Mouse (Mus musculus) ES-Bruce4 (cell line): Measurements from ENCODE around the gene Calr3. TPM values are rescaled to one million over a fixed set of nuclear protein-coding genes. Genes with fewer than 3 reads are reported as not detected.

Source experiments
- H3K27ac ChIP-seq: 2 replicates; pipeline ENCODE4 v1.5.1; 2012; ENCODE audit warnings: low read length, inconsistent platforms; ENCODE audit not compliant: insufficient read depth
- H3K27me3 ChIP-seq: 2 replicates; pipeline ENCODE4 v1.6.1; 2012; ENCODE audit warnings: mild to moderate bottlenecking, low read length, inconsistent platforms; ENCODE audit not compliant: control insufficient read depth, poor library complexity, insufficient read depth, severe bottlenecking
- H3K36me3 ChIP-seq: 2 replicates; pipeline ENCODE4 v1.6.1; 2012; ENCODE audit warnings: inconsistent platforms, mild to moderate bottlenecking, low read length, moderate library complexity; ENCODE audit not compliant: control insufficient read depth, poor library complexity, insufficient read depth, severe bottlenecking
- H3K4me1 ChIP-seq: one replicate; pipeline ENCODE4 v1.8.1; 2011; ENCODE audit warnings: low read length; ENCODE audit not compliant: control insufficient read depth, insufficient read depth
- H3K4me3 ChIP-seq: 2 replicates; pipeline ENCODE4 v1.5.1; 2011; ENCODE audit warnings: low read depth, mild to moderate bottlenecking, low read length
- H3K9ac ChIP-seq: 2 replicates; pipeline ENCODE4 v1.6.1; 2012; ENCODE audit warnings: low read depth, mild to moderate bottlenecking, inconsistent platforms; ENCODE audit not compliant: poor library complexity, severe bottlenecking
- H3K9me3 ChIP-seq: replicated peaks from 2 replicates; pipeline ENCODE4 v1.6.1; 2012; ENCODE audit warnings: mild to moderate bottlenecking, low read length, inconsistent platforms; ENCODE audit not compliant: control insufficient read depth, poor library complexity, insufficient read depth, severe bottlenecking
- CTCF ChIP-seq: IDR thresholded peaks from one replicate; pipeline ENCODE4 v1.8.1; 2011; ENCODE audit warnings: low read depth, low read length
- EP300 ChIP-seq: IDR thresholded peaks from 2 replicates; pipeline ENCODE4 v1.6.1; 2011; ENCODE audit warnings: low read depth, low read length; ENCODE audit not compliant: insufficient read depth
- POLR2A ChIP-seq: IDR thresholded peaks from one replicate; pipeline ENCODE4 v1.8.1; 2011; ENCODE audit warnings: low read length; ENCODE audit not compliant: insufficient read depth
- polyA plus RNA-seq: library from polyadenylated mRNA; stranded (reverse); fragments of >200 nt; gene quantifications from 2 replicates; pipeline ENCODE4 v1.2.4, GENCODE M21; 2011; ENCODE audit warnings: low read depth; ENCODE audit not compliant: missing spikeins, insufficient read depth, insufficient read length

Calr3 gene
- polyA plus RNA-seq, 1 experiment = 2.9 TPM

DNA sequence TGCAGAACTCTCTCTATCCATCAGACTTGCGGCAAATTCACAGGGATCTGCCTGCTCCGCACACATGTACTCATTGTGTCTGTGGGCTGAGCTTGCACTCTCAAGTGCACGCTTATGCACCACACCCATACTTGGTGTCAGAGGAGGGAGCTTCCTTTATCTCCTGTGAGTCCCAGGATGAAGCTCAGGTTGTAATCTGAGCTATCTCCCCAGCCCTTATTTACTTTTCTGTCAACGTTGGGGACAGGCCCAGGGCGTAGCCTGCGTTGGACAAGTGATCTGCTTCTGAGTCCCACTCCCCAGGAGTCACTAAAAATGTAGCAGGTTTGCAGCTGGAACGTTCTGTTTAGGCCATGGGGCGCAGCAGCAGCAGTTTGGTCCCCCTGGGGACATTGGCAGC, 7.8 kb upstream of the Calr3 start:
- H3K36me3 ChIP-seq = peaks cover 7% of the 10 kb centered on the region; the same call in 1 of the 2 replicates
- H3K27me3 ChIP-seq = no peaks in the 10 kb centered on the region
- 0 out of 2 replicates have a peak, but pooled peaks cover 2% of the 10 kb centered on the region for H3K9me3 ChIP-seq
- H3K9ac ChIP-seq = no peak overlapping the region
- no peaks in the 10 kb centered on the region for H3K4me1 ChIP-seq
- no peak for TF ChIP-seq POLR2A
- TF ChIP-seq CTCF = no peak
- TF ChIP-seq EP300 = no peak
- no peak overlapping the region for H3K4me3 ChIP-seq
- no peak overlapping the region for H3K27ac ChIP-seq

- no peaks in the 10 kb centered on the region for H3K27me3 ChIP-seq
- no peaks in the 10 kb centered on the region for H3K9me3 ChIP-seq
- peaks cover 3% of the 10 kb centered on the region; the same call in 1 of the 2 replicates for H3K36me3 ChIP-seq
- no peaks in the 10 kb centered on the region for H3K4me1 ChIP-seq
- H3K9ac ChIP-seq = no peak overlapping the region
- TF ChIP-seq EP300 (no peak), CTCF (no peak), POLR2A (no peak)
- no peak overlapping the region for H3K4me3 ChIP-seq
- no peak overlapping the region for H3K27ac ChIP-seq
Measured at GRCm38 (mm10) chr8:72445071-72445470, 1.4 kb upstream of the Calr3 start.

- Histone ChIP-seq H3K36me3 (no peaks in the 10 kb centered on the region), H3K27me3 (no peaks in the 10 kb centered on the region), H3K9ac (peak overlapping the region; percentile 51), H3K27ac (no peak overlapping the region), H3K4me3 (peak overlapping the region; percentile 66), H3K4me1 (no peaks in the 10 kb centered on the region), H3K9me3 (no peaks in the 10 kb centered on the region)
- no peak for TF ChIP-seq EP300
- no peak for TF ChIP-seq POLR2A
- TF ChIP-seq CTCF = no peak
Measured at GRCm38 (mm10) chr8:72443994-72444350, 302 bp upstream of the Calr3 start.

DNA sequence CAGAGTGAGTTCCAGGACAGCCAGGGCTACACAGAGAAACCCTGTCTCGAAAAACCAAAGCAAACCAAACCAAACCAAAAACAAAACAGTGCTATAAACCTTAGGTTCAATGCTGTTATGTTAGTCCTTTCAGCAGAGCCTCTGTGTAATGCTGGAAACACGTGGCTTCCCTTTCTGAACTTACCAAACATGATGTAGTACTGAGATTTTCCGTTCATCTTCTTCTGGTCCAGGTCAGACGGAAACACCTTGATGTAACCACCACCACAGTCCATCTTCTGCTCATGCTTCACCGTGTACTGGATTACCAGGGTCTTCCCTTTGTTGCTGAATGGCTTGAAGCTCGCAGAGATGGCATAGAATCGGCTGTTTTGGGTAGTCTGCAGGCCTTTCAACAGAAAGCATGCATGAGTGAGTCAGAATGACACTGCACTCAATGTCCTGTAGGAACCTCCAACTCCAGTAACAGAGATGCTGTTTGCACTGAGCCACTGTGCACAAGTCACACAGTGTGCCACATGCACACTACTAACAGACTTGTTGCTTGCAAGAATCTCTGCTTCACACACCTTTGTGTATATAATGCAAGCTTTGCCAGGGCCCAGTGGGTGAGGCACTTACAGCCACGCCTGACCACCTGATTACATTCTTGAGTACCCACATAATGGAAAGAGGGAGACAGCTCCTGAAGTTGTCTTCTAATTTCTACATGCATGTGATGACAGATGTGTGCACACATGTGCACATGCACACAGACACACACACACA, 5.2 kb downstream of the Calr3 start:
- Histone ChIP-seq H3K9ac (no peak overlapping the region), H3K27ac (no peak overlapping the region), H3K4me1 (no peaks in the 10 kb centered on the region), H3K27me3 (no peaks in the 10 kb centered on the region), H3K4me3 (no peak overlapping the region), H3K9me3 (no peaks in the 10 kb centered on the region), H3K36me3 (no peaks in the 10 kb centered on the region)
- TF ChIP-seq CTCF (no peak), POLR2A (no peak), EP300 (no peak)

DNA sequence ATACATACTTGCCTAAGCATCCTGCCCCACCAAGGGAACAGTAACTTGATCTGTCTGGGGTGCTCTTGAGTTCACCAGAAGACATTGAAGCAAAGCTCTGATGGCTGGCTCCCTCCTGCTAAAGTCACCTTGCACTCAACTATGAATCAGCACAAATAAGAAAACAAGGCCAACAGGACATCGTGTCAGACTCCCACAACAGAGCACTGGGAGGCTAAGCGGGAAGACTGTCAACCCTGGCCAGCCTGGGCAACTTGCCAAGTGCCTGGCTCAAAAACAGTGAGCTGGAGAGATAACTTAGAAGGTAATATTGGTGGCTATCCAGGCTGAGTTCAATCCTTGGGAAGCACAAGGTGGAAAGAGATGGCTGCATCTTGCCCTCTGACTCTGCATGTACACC, 8.7 kb downstream of the Calr3 start:
- Histone ChIP-seq H3K36me3 (no peaks in the 10 kb centered on the region), H3K4me1 (no peaks in the 10 kb centered on the region), H3K27me3 (no peaks in the 10 kb centered on the region), H3K9me3 (no peaks in the 10 kb centered on the region), H3K4me3 (no peak overlapping the region), H3K9ac (no peak overlapping the region), H3K27ac (no peak overlapping the region)
- TF ChIP-seq EP300 = no peak
- no peak for TF ChIP-seq CTCF
- no peak for TF ChIP-seq POLR2A

DNA sequence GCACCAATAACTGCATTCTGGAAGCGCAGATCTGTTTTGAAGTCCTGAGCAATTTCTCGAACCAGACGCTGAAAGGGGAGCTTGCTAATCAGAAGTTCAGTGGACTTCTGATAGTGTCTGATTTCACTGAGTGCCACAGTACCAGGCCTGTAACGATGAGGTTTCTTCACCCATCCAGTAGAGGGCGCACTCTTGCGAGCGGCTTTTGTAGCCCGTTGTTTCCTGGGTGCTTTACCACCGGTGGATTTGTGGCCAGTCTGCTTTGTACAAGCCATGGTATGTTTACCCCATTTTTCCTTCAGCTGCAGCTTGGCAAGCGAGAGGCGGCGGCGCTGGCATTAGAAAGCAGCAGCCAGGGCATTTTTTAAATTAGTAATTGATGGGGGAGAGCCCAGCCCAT, 14.0 kb downstream of the Calr3 start:
- Histone ChIP-seq H3K9ac (no peak overlapping the region), H3K27ac (no peak overlapping the region), H3K36me3 (no peaks in the 10 kb centered on the region), H3K9me3 (no peaks in the 10 kb centered on the region), H3K4me3 (peak overlapping the region; percentile 15; the same call in 1 of the 2 replicates), H3K4me1 (no peaks in the 10 kb centered on the region), H3K27me3 (no peaks in the 10 kb centered on the region)
- no peak for TF ChIP-seq EP300
- TF ChIP-seq CTCF = peak; percentile 73
